Mouse (Mus musculus) kidney, postnatal 36 days (tissue): ENCODE measurements around the gene Soga1.

ENCODE experiments used
- DNase-seq, 2 experiments: peaks; one replicate each; pipeline ENCODE4 v3.0.0; 2021 to 2022; ENCODE audit warnings: mixed read lengths in 2 of 2

The Soga1 gene

GRCm38 (mm10) chr2:157079701-157080180 is 687 bp upstream of the Soga1 start:
- no peak for DNase-seq

- peak in 1 of 2 experiments; percentile 50 for DNase-seq
Measured at GRCm38 (mm10) chr2:157078059-157078792, 828 bp downstream of the Soga1 start.

GRCm38 (mm10) chr2:157077641-157078058 is 1.4 kb downstream of the Soga1 start:
- peak; percentile 91 for DNase-seq

GRCm38 (mm10) chr2:157077160-157077559 is 1.9 kb downstream of the Soga1 start:
- DNase-seq: peak in 1 of 2 experiments; percentile 52

GRCm38 (mm10) chr2:157076585-157076984 is 2.5 kb downstream of the Soga1 start:
- no peak for DNase-seq

GRCm38 (mm10) chr2:157075685-157076084 is 3.4 kb downstream of the Soga1 start:
- peak; percentile 62 to 72 for DNase-seq

GRCm38 (mm10) chr2:157075226-157075625 is 3.8 kb downstream of the Soga1 start:
- DNase-seq: no peak

DNA sequence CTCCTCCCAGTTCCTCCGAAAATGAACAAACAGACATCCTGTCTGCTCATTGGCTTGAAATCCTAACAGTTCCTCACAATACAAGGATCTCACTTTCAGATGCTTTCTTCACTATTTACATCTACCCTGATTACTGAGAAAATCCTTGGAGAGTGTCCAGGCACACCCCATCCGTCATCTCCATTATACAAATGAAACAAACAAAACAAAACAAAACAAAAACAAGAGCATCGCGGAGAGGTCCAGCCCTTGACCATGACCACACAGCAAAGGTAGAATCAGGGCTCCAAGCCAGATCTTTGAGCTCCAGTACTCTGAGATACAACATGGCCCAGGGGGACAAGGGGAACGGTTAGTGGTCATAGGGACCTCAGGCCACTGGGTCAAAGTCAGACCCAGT is 4.3 kb downstream of the Soga1 start:
- no peak for DNase-seq

DNA sequence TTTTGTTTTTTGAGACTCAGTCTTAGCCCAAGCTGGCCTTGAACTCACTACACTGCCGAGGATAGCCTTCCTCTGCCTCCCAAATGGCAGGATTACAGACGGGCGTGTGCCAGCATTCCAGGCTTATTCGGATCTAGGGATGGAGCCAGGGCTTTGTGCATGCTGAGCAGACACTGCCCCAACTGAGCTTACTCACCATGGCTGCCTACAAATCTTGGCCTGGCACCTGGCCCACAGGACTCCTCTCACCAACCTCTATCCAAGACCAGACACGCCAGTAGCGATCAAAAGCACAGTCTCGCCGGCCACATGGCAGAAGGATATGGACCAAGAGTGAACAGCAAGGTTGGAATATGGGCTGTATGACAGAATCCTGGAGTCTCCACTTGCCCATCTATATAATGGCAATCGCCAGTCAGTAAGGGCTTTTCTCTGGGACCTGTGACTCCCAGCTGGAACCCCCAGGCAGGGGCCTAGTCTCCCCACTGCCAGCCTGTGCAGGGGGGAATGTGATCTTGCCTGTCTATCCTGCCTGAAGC is 4.8 kb downstream of the Soga1 start:
- DNase-seq: no peak

GRCm38 (mm10) chr2:157073378-157074052 is 5.5 kb downstream of the Soga1 start:
- DNase-seq: no peak

- DNase-seq: no peak
Measured at GRCm38 (mm10) chr2:157072316-157072990, 6.6 kb downstream of the Soga1 start.

DNA sequence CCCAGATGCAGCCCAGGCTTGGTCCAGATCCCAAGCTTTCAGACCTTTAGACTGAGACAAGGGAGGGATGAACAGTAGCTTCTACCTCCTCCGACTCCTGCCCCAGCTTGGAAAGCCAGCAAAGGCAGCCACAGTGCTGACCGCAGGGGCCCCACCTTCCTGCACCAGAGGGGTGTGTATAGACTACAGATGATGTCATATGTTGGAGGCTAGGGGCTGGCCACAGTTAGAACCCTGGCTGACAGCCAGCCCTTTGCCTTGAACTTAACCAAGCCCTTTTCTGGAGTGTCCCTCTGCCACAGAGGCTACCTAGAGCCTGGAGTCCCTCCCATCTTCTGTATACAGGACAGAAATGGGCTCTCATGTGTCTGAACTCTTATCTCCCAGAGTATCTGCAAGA is 7.5 kb downstream of the Soga1 start:
- peak; percentile 70 to 74 for DNase-seq

DNA sequence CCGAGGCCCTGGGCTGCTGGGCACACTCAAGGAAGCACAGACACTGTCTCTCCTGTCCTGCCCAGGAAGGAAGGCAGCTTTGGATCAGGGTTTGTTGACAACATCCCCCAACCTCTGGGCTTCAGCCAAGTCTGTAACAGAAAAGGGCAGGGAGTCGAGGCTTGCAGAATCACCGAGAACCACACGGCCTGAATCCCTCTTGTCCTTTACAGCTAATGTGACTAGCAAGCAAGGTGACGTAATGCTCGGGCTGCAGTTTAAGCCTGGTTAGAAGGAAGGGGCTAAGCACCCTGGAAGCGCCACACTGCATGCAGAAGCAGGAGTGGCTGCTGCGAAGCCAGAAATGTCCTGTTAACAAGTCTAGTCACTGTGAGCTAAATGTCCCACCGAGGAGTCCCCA is 8.7 kb downstream of the Soga1 start:
- DNase-seq: peak; percentile 72

- no peak for DNase-seq
Measured at GRCm38 (mm10) chr2:157069755-157070315, 9.2 kb downstream of the Soga1 start.

DNA sequence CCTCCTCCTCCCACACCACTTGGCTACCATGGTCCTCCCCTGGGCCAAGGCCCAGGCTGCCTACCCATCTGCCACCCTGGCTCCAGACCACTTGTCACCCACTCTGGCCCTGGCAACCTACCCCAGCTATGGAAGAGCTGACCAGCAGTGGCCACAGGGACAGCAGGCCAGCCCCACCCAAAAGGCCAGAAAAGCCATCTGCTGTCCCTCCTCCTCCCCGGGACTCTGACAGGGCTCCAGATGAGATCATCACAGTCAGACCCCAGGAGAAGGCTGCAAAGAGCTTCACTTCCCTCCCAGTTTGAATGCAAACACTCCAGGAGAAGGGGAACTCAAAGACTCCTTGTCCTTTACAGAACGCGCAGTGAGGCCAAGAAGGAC is 9.7 kb downstream of the Soga1 start:
- no peak for DNase-seq

DNA sequence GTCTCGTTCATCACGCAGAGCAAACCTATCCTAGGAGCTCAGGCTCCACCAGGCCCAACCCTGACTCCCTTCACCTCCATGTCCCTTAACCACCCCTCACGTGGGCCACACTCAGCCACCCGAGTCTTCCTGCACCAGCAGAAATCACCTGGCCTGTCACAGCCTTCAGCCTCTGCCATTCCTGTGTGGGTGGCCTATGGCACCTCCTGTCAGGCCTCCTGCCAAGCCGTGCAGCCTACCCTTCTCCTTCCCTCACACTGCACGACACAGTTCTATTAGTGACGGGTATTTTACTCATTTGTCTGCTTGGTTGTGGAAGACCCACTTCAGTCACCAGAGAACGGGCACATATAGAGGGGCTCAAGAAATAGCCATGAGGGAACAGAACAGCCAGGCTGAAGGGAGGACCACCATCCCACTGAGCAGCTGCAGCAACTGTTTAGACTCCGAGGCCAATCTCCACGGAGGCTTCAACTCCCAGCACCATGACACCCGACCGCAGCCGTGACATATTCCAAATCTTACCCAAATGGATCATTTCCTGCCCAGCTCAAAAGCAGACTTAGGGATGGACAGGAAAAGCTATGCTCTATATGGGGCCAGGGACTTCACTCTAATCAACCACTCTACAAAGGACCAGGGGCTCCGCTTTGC is 10.2 kb downstream of the Soga1 start:
- DNase-seq: no peak

GRCm38 (mm10) chr2:157066731-157067430 is 12.2 kb downstream of the Soga1 start:
- DNase-seq: no peak

DNA sequence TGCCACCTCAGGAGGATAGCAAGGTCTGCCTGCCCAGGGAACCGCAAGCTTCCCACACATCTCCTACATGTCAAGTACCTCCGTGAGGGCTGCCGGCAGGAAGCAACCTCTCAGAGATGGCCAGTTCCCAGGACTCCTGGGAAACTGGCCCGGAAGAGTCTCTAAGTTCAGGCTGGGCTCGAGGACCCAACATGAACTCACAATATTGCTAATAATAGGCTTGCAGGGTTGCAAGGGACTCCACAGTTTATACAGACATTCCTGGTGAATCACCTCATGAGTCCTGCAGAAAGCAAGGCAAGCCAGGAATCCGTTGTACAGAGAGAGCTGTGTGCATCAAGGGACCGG is 13.2 kb downstream of the Soga1 start:
- no peak for DNase-seq

DNA sequence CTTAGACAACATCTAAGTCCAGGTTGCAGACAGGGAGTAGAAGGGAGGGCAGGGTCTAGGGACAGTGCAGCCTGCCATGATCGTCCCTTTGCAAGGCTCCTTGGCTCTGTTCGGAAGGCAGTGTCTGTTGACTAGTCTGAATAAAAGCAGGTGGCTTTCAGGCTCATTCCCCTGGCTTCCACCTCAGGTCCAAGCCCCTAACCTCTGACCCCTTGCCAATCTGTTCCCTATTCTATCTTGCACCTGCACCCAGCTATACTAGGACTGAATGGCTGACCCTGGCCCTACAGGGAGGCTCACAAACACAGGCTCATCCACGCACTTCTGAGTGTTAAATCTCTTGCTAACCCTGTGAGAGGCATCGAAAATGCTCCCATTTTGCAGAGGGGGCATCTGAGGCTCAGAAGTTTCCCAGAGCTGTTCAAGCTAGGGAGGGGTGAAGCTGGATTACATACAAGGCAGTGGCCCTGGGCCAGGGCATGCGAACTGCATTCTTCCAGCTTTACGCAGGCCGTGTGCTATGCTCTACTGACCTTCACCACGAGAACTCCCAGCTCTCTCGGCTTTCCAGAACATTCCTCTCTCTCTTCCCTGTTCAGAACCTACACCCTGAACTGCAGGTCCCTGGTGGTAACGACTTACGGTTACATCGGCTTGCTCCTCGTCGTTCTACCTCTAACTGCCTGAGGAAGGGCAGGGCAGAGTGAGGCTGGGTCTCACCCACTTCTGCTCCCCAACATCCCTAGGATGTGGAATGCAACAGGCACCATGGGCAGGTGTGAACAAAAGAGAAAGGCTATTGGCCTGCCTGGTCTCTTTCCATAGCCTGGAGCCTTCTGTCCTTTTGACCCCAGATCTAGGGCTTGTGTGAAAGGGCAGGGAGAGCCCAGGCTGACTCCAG is 13.8 kb downstream of the Soga1 start:
- DNase-seq: peak; percentile 54 to 57

DNA sequence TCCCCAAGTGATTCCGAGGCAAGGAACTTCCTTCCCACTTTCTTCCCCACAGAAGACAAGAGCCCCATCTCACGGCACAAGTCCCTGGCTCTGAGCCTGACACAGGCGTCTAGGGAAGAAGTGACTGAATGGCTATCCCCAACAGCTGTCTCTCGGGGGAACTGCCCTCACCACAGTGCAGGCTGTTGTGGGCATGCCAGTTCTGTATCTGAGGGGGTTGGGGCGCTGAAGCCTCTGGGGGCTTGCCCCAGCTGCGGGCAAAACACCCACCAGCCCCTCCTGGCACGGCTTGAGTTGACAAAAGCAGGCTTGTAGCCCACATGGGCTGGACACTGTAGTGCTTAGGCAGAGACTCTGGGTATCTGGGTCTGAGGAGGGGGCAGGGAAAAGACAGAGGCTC is 14.9 kb downstream of the Soga1 start:
- no peak for DNase-seq

GRCm38 (mm10) chr2:157063241-157063700 is 15.8 kb downstream of the Soga1 start:
- DNase-seq: peak in 1 of 2 experiments; percentile 35
